Mouse (Mus musculus) C2C12 (cell line): ENCODE results near the gene Osbpl6.

Experiments
- CTCF ChIP-seq: IDR thresholded peaks from one replicate; pipeline ENCODE4 v1.5.1; 2011; ENCODE audit not compliant: control insufficient read depth, insufficient read depth, insufficient read length
- MAX ChIP-seq: IDR thresholded peaks from one replicate; pipeline ENCODE4 v1.6.1; 2011; ENCODE audit warnings: mild to moderate bottlenecking, control low read depth

GRCm38 (mm10) chr2:76429855-76430254, 23.5 kb downstream of the Osbpl6 start:
- TF ChIP-seq MAX (no peak), CTCF (no peak)
